8 mouse cellular contexts compared by ENCODE assay signal in genomic region chr9:123849976-123850695, GRCm38 (mm10). TPM values are rescaled to one million over a fixed set of nuclear protein-coding genes. Genes with fewer than 3 reads are reported as not detected.
DNase-seq lines count a peak whose midpoint lies in the region; ATAC-seq and TF ChIP-seq lines count a peak whose summit lies in the region.

No protein-coding gene starts in this region.

- H3K4me2 ChIP-seq in midbrain, embryonic 12.5 days (replicated peaks): peak overlapping the region; percentile 63; the same call in 1 of the 2 replicates
- no peak overlapping the region; the same call in 1 of the 2 replicates for H3K4me2 ChIP-seq in midbrain, embryonic 11.5 days
- peak overlapping the region; percentile 64 for H3K4me2 ChIP-seq in heart, postnatal 0 days (ENCODE audit: low read depth, low read length)
- H3K4me2 ChIP-seq in midbrain, embryonic 13.5 days (replicated peaks): peak overlapping the region; percentile 2; the same call in 1 of the 2 replicates

- ATAC-seq in midbrain, embryonic 12.5 days (ENCODE audit: low FRiP score, low read depth): no peak
- no peak for ATAC-seq in midbrain, embryonic 11.5 days (ENCODE audit: low FRiP score)
- no peak for ATAC-seq in heart, postnatal 0 days (ENCODE audit: insufficient read depth, low read depth)
- no peak for ATAC-seq in midbrain, embryonic 13.5 days

- WGBS in midbrain, embryonic 12.5 days: 78% methylated on average over 2 of the region's 2 CpGs
- WGBS in midbrain, embryonic 11.5 days: 69% methylated on average over 2 of the region's 2 CpGs
- 32% methylated on average over 2 of the region's 2 CpGs for WGBS in heart, postnatal 0 days
- 84% methylated on average over 2 of the region's 2 CpGs for WGBS in midbrain, embryonic 13.5 days

- H3K4me1 ChIP-seq in midbrain, embryonic 12.5 days: peaks cover 14% of the 10 kb centered on the region
- peaks cover 12% of the 10 kb centered on the region for H3K4me1 ChIP-seq in midbrain, embryonic 11.5 days (ENCODE audit: control insufficient read depth, insufficient read depth, low read length)
- H3K4me1 ChIP-seq in heart, postnatal 0 days (ENCODE audit: control insufficient read depth, insufficient read depth): peaks cover 34% of the 10 kb centered on the region
- H3K4me1 ChIP-seq in midbrain, embryonic 13.5 days (replicated peaks): peaks cover 15% of the 10 kb centered on the region

- intact Hi-C loops in left cerebral cortex, postnatal 36 days (cut with DNase I): no loop called here

- H3K27me3 ChIP-seq in midbrain, embryonic 12.5 days: no peaks in the 10 kb centered on the region
- H3K27me3 ChIP-seq in midbrain, embryonic 11.5 days (ENCODE audit: control insufficient read depth, insufficient read depth, low read length): no peaks in the 10 kb centered on the region
- no peaks in the 10 kb centered on the region for H3K27me3 ChIP-seq in heart, postnatal 0 days (ENCODE audit: control insufficient read depth, insufficient read depth, low read length)
- H3K27me3 ChIP-seq in midbrain, embryonic 13.5 days: no peaks in the 10 kb centered on the region

- H3K9me3 ChIP-seq in midbrain, embryonic 12.5 days: no peaks in the 10 kb centered on the region
- H3K9me3 ChIP-seq in midbrain, embryonic 11.5 days (ENCODE audit: control insufficient read depth, low read length): no peaks in the 10 kb centered on the region
- no peaks in the 10 kb centered on the region for H3K9me3 ChIP-seq in heart, postnatal 0 days (replicated peaks; ENCODE audit: control insufficient read depth, low read length)
- H3K9me3 ChIP-seq in midbrain, embryonic 13.5 days: no peaks in the 10 kb centered on the region

- no peak for TF ChIP-seq EP300 in heart, postnatal 0 days (IDR thresholded peaks at IDR 0.05; ENCODE audit: low read depth)

- no peak overlapping the region for H3K27ac ChIP-seq in midbrain, embryonic 12.5 days (replicated peaks)
- no peak overlapping the region for H3K27ac ChIP-seq in midbrain, embryonic 11.5 days (ENCODE audit: low read depth, low read length)
- H3K27ac ChIP-seq in heart, postnatal 0 days (ENCODE audit: low read depth): peak overlapping the region; percentile 99
- no peak overlapping the region for H3K27ac ChIP-seq in midbrain, embryonic 13.5 days

- no peak overlapping the region for H3K4me3 ChIP-seq in midbrain, embryonic 12.5 days
- H3K4me3 ChIP-seq in midbrain, embryonic 11.5 days (ENCODE audit: low read depth, low read length): no peak overlapping the region
- H3K4me3 ChIP-seq in heart, postnatal 0 days (ENCODE audit: low read depth, low read length): peak overlapping the region; percentile 90
- no peak overlapping the region for H3K4me3 ChIP-seq in midbrain, embryonic 13.5 days (replicated peaks)

- no peaks in the 10 kb centered on the region for H3K36me3 ChIP-seq in midbrain, embryonic 12.5 days
- H3K36me3 ChIP-seq in midbrain, embryonic 11.5 days (ENCODE audit: control insufficient read depth, insufficient read depth, low read length): no peaks in the 10 kb centered on the region
- no peaks in the 10 kb centered on the region for H3K36me3 ChIP-seq in heart, postnatal 0 days (replicated peaks; ENCODE audit: control insufficient read depth, insufficient read depth, low read length)
- H3K36me3 ChIP-seq in midbrain, embryonic 13.5 days: no peaks in the 10 kb centered on the region

- TF ChIP-seq CTCF in heart, postnatal 0 days (IDR thresholded peaks at IDR 0.05; ENCODE audit: low read depth): no peak

- no peak overlapping the region for H3K9ac ChIP-seq in midbrain, embryonic 12.5 days (replicated peaks)
- no peak overlapping the region; the same call in 1 of the 2 replicates for H3K9ac ChIP-seq in midbrain, embryonic 11.5 days (ENCODE audit: low read length)
- H3K9ac ChIP-seq in heart, postnatal 0 days (replicated peaks; ENCODE audit: low read depth, low read length): peak overlapping the region; percentile 93
- H3K9ac ChIP-seq in midbrain, embryonic 13.5 days (replicated peaks): peak overlapping the region; percentile 32; the same call in 1 of the 2 replicates

- peak; percentile 35 for DNase-seq in cerebellum, adult 9-11 months
- no peak for DNase-seq in cerebellum, postnatal 4 days (ENCODE audit: low spot score in 2 of 2)
- DNase-seq in midbrain, embryonic 11.5 days (ENCODE audit: low spot score, missing footprints): no peak
- DNase-seq in heart, postnatal 0 days (ENCODE audit: low spot score): peak; percentile 24
- no peak for DNase-seq in left cerebral cortex, postnatal 36 days (ENCODE audit: low spot score in 2 of 2)
- DNase-seq in testis, postnatal 10 days (ENCODE audit: low spot score): no peak

RNA-seq across cellular contexts. Expression of gene Fyco1, which starts 1.6 kb away (rescaled TPM):
- 11.2 and 11.6 TPM in 2 replicates for polyA plus RNA-seq in midbrain, embryonic 12.5 days (2016; fragmentation: Nextera tagmentation; extraction: Ambion mirVana)
- polyA plus RNA-seq in midbrain, embryonic 11.5 days (2014; fragmentation: Nextera tagmentation; extraction: Ambion mirVana): 6.7 and 7.8 TPM in 2 replicates
- total RNA-seq in heart, postnatal 0 days (2014; rRNA removed; ENCODE audit: low replicate concordance): 62.5 and 82.7 TPM in 2 replicates
- 35.3 and 40.9 TPM in 2 replicates for polyA plus RNA-seq in heart, postnatal 0 days (2015; fragmentation: Nextera tagmentation; extraction: Ambion mirVana)
- 11.1 and 13.3 TPM in 2 replicates for polyA plus RNA-seq in midbrain, embryonic 13.5 days (2015; fragmentation: Nextera tagmentation; extraction: Ambion mirVana)
- total RNA-seq in left cerebral cortex, postnatal 36 days (2021): 10 to 100 TPM; 21.7 to 35.5 TPM

RNA-seq across cellular contexts. Expression of gene Xcr1, which starts 11.7 kb away (rescaled TPM):
- not detected in 2 replicates for polyA plus RNA-seq in midbrain, embryonic 12.5 days (2016; fragmentation: Nextera tagmentation; extraction: Ambion mirVana)
- not detected in 2 replicates for polyA plus RNA-seq in midbrain, embryonic 11.5 days (2014; fragmentation: Nextera tagmentation; extraction: Ambion mirVana)
- total RNA-seq in heart, postnatal 0 days (2014; rRNA removed; ENCODE audit: low replicate concordance): not detected in 2 replicates
- polyA plus RNA-seq in heart, postnatal 0 days (2015; fragmentation: Nextera tagmentation; extraction: Ambion mirVana): 0.11 and 0.12 TPM in 2 replicates
- polyA plus RNA-seq in midbrain, embryonic 13.5 days (2015; fragmentation: Nextera tagmentation; extraction: Ambion mirVana): 0.10 and 0.11 TPM in 2 replicates
- not detected for total RNA-seq in left cerebral cortex, postnatal 36 days (2021)

RNA-seq across cellular contexts. Expression of gene Cxcr6, which starts 43.9 kb away (rescaled TPM):
- polyA plus RNA-seq in midbrain, embryonic 12.5 days (2016; fragmentation: Nextera tagmentation; extraction: Ambion mirVana): 0.20 and 0.24 TPM in 2 replicates
- polyA plus RNA-seq in midbrain, embryonic 11.5 days (2014; fragmentation: Nextera tagmentation; extraction: Ambion mirVana): 0.16 and 0.19 TPM in 2 replicates
- total RNA-seq in heart, postnatal 0 days (2014; rRNA removed; ENCODE audit: low replicate concordance): not detected in 2 replicates
- polyA plus RNA-seq in heart, postnatal 0 days (2015; fragmentation: Nextera tagmentation; extraction: Ambion mirVana): 0.14 and 0.30 TPM in 2 replicates
- polyA plus RNA-seq in midbrain, embryonic 13.5 days (2015; fragmentation: Nextera tagmentation; extraction: Ambion mirVana): 0.21 and 0.22 TPM in 2 replicates
- not detected for total RNA-seq in left cerebral cortex, postnatal 36 days (2021)

Comparison
In these comparisons a context has a peak if more than half of its experiments do, and no peak if none do; other contexts are left out.
1. DNase-seq: peak in cerebellum, adult 9-11 months (single experiment) and heart, postnatal 0 days (single experiment); none in cerebellum, postnatal 4 days (0 of 2), midbrain, embryonic 11.5 days (single experiment), left cerebral cortex, postnatal 36 days (0 of 2) and testis, postnatal 10 days (single experiment).
2. H3K9ac ChIP-seq: peak in heart, postnatal 0 days (single experiment) and midbrain, embryonic 13.5 days (single experiment); none in midbrain, embryonic 12.5 days (single experiment) and midbrain, embryonic 11.5 days (single experiment).